Mouse (Mus musculus) CH12.LX (cell line): ENCODE results near the gene Plcb1. TPM values are rescaled to one million over a fixed set of nuclear protein-coding genes. Genes with fewer than 3 reads are reported as not detected.

Experiments
- DNase-seq: peaks from one replicate; pipeline ENCODE4 v3.0.0-alpha.2; 2013; ENCODE audit errors: extremely low read depth
- H3K27ac ChIP-seq: 2 replicates; pipeline ENCODE4 v1.5.1; 2012; ENCODE audit warnings: low read depth, mild to moderate bottlenecking, control low read depth, moderate library complexity; ENCODE audit not compliant: insufficient read depth
- H3K27me3 ChIP-seq: replicated peaks from 2 replicates; pipeline ENCODE3; 2012; ENCODE audit warnings: inconsistent platforms
- H3K36me3 ChIP-seq, 2 experiments: replicated peaks in 1 of 2; 2 replicates each; pipeline versions ENCODE3 to v1.6.1; 2012; ENCODE audit warnings: inconsistent platforms in 1 of 2, low read length in 1 of 2, mild to moderate bottlenecking in 1 of 2, mixed read lengths in 1 of 2, moderate library complexity in 1 of 2; ENCODE audit not compliant: control insufficient read depth in 1 of 2, insufficient read depth in 1 of 2
- H3K4me1 ChIP-seq, 2 experiments: 2 replicates each; pipeline ENCODE4 v1.6.1; 2012; ENCODE audit warnings: inconsistent platforms in 1 of 2, moderate library complexity in 1 of 2; ENCODE audit not compliant: insufficient read depth in 2 of 2, control insufficient read depth in 1 of 2
- H3K4me2 ChIP-seq: 2 replicates; pipeline ENCODE4 v1.6.1; 2012; ENCODE audit warnings: low read depth, mild to moderate bottlenecking, control low read depth; ENCODE audit not compliant: poor library complexity, insufficient read depth, severe bottlenecking
- H3K4me3 ChIP-seq, 3 experiments: fragments of 150-350 bp in 1 of 3; sonication (generic) in 1 of 3; replicated peaks in 1 of 3; 2 replicates each; pipeline versions ENCODE3 to v1.5.1; 2011 to 2012; ENCODE audit warnings: low read depth in 2 of 3, low read length in 2 of 3, mild to moderate bottlenecking in 2 of 3, moderate library complexity in 2 of 3, control low read depth in 1 of 3, improper control_type of control experiment in 1 of 3, inconsistent platforms in 1 of 3, mixed read lengths in 1 of 3; ENCODE audit not compliant: poor library complexity in 1 of 3
- H3K79me2 ChIP-seq: replicated peaks from 2 replicates; pipeline ENCODE4 v1.6.1; 2012; ENCODE audit warnings: mild to moderate bottlenecking, moderate library complexity; ENCODE audit not compliant: control insufficient read depth, poor library complexity, insufficient read depth, severe bottlenecking; ENCODE audit errors: extremely low read depth
- H3K9ac ChIP-seq: 2 replicates; pipeline ENCODE4 v1.6.1; 2012; ENCODE audit warnings: low read depth, mild to moderate bottlenecking, control low read depth, moderate library complexity; ENCODE audit not compliant: insufficient read depth
- H3K9me3 ChIP-seq: replicated peaks from 2 replicates; pipeline ENCODE3; 2012; ENCODE audit warnings: low read length, inconsistent platforms, mixed read lengths
- BHLHE40 ChIP-seq: IDR thresholded peaks from 2 replicates; pipeline ENCODE4 v1.6.1; 2011; ENCODE audit warnings: mild to moderate bottlenecking, low read depth, low read length, improper control_type of control experiment
- E2F4 ChIP-seq: IDR thresholded peaks from 2 replicates; pipeline ENCODE4 v1.6.1; 2011; ENCODE audit warnings: low read depth, low read length, improper control_type of control experiment; ENCODE audit not compliant: insufficient replicate concordance
- HCFC1 ChIP-seq: IDR thresholded peaks from 2 replicates; pipeline ENCODE4 v1.6.1; 2012; ENCODE audit warnings: low read depth, mild to moderate bottlenecking, inconsistent platforms, low read length, improper control_type of control experiment
- MAFK ChIP-seq: IDR thresholded peaks from 2 replicates; pipeline ENCODE4 v1.6.1; 2011; ENCODE audit warnings: low read length, improper control_type of control experiment; ENCODE audit not compliant: insufficient replicate concordance
- MEF2A ChIP-seq: IDR thresholded peaks from 2 replicates; pipeline ENCODE4 v1.6.1; 2014; ENCODE audit warnings: low read depth, mild to moderate bottlenecking, inconsistent platforms, low read length, improper control_type of control experiment, borderline replicate concordance
- UBTF ChIP-seq: IDR thresholded peaks from 2 replicates; pipeline ENCODE4 v1.6.1; 2012; ENCODE audit warnings: low read depth, mild to moderate bottlenecking, inconsistent platforms, low read length, improper control_type of control experiment, moderate library complexity
- dilution Hi-C: fragments of 300-500 bp; cut with MboI; formaldehyde crosslinking; loops from 2 replicates; pipeline ENCODE4 v1.14.3; 2020; ENCODE audit warnings: low sequenced_read_pairs; ENCODE audit not compliant: extremely low pct_unique_long_range_greater_than_20kb, extremely low pct_ligation_motif_present
- in situ Hi-C: fragments of 300-500 bp; cut with MboI; formaldehyde crosslinking; loops from 3 replicates; pipeline ENCODE4 v1.14.3; 2019; ENCODE audit warnings: low sequenced_read_pairs, low pct_ligation_motif_present, low pct_unique_long_range_greater_than_20kb, mixed read lengths
- polyA plus RNA-seq: library from polyadenylated mRNA; unstranded; fragments of >175 nt; gene quantifications from 2 replicates; pipeline ENCODE4 v1.2.1, GENCODE M21; 2012; ENCODE audit warnings: low read depth; ENCODE audit not compliant: insufficient read length
- total RNA-seq, 2 experiments: library from RNA; depleted of rRNA; stranded (reverse); fragments of 300-350 nt in 1 of 2; fragments of >200 nt in 1 of 2; gene quantifications; 2 replicates each; pipeline ENCODE4 v1.2.3; 2012 to 2014

The Plcb1 gene
- total and polyA plus RNA-seq, 3 experiments: not detected

- H3K9me3 ChIP-seq: peaks cover 66% of the 10 kb centered on the region
- no peaks in the 10 kb centered on the region for H3K27me3 ChIP-seq
- no peaks in the 10 kb centered on the region for H3K36me3 ChIP-seq
- in situ Hi-C loops: no loop called here
- no peak for DNase-seq
- no peak for TF ChIP-seq MEF2A
- TF ChIP-seq, all 38 proteins: peak for 0
- Histone ChIP-seq H3K4me3 (no peak overlapping the region), H3K79me2 (no peaks in the 10 kb centered on the region), H3K27ac (no peak overlapping the region), H3K4me1 (no peaks in the 10 kb centered on the region), H3K4me2 (no peak overlapping the region), H3K9ac (no peak overlapping the region)
- dilution Hi-C loops: no loop called here
Measured at GRCm38 (mm10) chr2:135204141-135205120, 418.6 kb downstream of the Plcb1 start.

GRCm38 (mm10) chr2:135208890-135209289 lies 423.0 kb downstream of the Plcb1 start:
- Histone ChIP-seq H3K9me3 (peaks cover 56% of the 10 kb centered on the region), H3K79me2 (no peaks in the 10 kb centered on the region), H3K27me3 (no peaks in the 10 kb centered on the region), H3K36me3 (no peaks in the 10 kb centered on the region), H3K27ac (no peak overlapping the region), H3K4me1 (no peaks in the 10 kb centered on the region), H3K4me3 (no peak overlapping the region), H3K4me2 (no peak overlapping the region), H3K9ac (no peak overlapping the region)
- no peak for TF ChIP-seq MAFK
- no peak for DNase-seq
- dilution Hi-C loops: no loop called here
- in situ Hi-C loops: no loop called here

- TF ChIP-seq HCFC1 (no peak), UBTF (no peak), BHLHE40 (no peak), E2F4 (no peak)
- no peaks in the 10 kb centered on the region for H3K36me3 ChIP-seq
- H3K4me3 ChIP-seq: no peak overlapping the region
- dilution Hi-C loops (no loop called here), in situ Hi-C loops (no loop called here)
- H3K79me2 ChIP-seq: no peaks in the 10 kb centered on the region
- H3K9ac ChIP-seq: no peak overlapping the region
- no peaks in the 10 kb centered on the region for H3K27me3 ChIP-seq
- H3K4me2 ChIP-seq: no peak overlapping the region
- no peak for DNase-seq
- H3K27ac ChIP-seq: no peak overlapping the region
- H3K4me1 ChIP-seq: no peaks in the 10 kb centered on the region
- peaks cover 49% of the 10 kb centered on the region for H3K9me3 ChIP-seq
Measured at GRCm38 (mm10) chr2:135214746-135215448, 429.0 kb downstream of the Plcb1 start.
